Mouse (Mus musculus): ENCODE results near the gene Spata21. TPM values are rescaled to one million over a fixed set of nuclear protein-coding genes. Genes with fewer than 3 reads are reported as not detected.
"Not testable (repeated sequence)": the region's sequence is repeated elsewhere in the genome, so short reads cannot be mapped to it uniquely, and the experiment has no call there.

Gene Spata21
- polyA plus RNA-seq, 1 experiment from 2014 or later: not detected

DNA sequence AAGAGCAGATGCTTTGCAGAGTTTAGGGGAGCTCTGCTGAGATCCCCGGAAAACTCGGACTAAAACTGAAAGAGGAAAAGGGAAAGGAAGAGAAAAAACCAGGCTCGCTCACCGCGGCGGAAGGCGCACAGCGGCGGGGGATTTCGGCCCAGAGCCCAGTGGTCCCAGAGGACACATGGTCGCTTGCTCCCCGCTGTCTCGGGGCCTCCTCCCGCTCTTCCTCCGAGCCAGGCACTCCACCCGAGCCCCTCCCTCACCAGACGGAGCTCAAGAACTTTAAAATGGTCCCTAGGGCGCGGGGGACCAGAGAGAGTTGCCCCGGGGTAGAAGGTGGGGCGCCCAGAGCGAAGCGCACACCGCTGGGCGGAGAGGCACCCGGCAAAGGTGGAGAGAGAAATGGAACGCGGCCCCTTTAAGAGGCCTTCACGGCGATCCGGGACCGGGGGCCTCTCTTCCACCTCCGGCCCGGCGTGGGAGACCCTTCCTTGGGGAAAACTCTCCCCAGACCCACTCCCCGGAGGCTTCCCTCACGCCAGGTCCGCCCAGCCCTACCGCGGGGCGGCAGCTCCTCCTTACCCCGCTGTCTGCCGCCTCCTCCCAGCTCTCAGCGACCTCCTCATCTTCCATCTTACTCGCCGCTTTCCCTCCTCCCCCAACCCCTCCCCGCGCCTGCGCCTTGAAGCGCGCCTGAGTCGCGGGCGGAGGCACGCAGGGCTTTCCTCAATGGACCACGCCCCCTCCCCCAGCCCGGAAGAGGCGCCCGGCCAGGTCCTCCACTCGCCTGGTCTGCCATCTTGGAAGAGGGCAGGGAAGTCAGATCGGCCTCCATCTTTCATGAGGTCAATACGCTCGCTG is 51.2 kb downstream of the Spata21 start, which contains the start of gene Szrd1:
Gene Szrd1 (minus strand): TSS at position 660 of the 855 bp plus-strand sequence.
- H3K4me3 ChIP-seq (ENCODE audit: low read depth, low read length): peak within 1 kb of the TSS; percentile 90
- peak within 1 kb of the TSS; percentile 98 for H3K4me2 ChIP-seq (ENCODE audit: low read depth, low read length)
- H3K27ac ChIP-seq (ENCODE audit: low read length): peak within 1 kb of the TSS; percentile 89
- H3K27me3 ChIP-seq (ENCODE audit: control insufficient read depth, insufficient read depth, low read depth, low read length): no peaks in the 10 kb centered on the region
- peaks cover 37% of the 10 kb centered on the region for H3K4me1 ChIP-seq (ENCODE audit: control insufficient read depth, low read depth, low read length)
- H3K9me3 ChIP-seq (replicated peaks; ENCODE audit: control insufficient read depth, low read length): no peaks in the 10 kb centered on the region
- 0% methylated on average over 55 of the region's 63 CpGs for WGBS (ENCODE audit: insufficient replicate concordance)
- H3K36me3 ChIP-seq (ENCODE audit: control insufficient read depth, insufficient read depth): no peaks in the 10 kb centered on the region
- peak within 1 kb of the TSS; percentile 90 for H3K9ac ChIP-seq (ENCODE audit: low read depth, low read length)
- peak; percentile 95 for ATAC-seq (ENCODE audit: low read depth)

DNA sequence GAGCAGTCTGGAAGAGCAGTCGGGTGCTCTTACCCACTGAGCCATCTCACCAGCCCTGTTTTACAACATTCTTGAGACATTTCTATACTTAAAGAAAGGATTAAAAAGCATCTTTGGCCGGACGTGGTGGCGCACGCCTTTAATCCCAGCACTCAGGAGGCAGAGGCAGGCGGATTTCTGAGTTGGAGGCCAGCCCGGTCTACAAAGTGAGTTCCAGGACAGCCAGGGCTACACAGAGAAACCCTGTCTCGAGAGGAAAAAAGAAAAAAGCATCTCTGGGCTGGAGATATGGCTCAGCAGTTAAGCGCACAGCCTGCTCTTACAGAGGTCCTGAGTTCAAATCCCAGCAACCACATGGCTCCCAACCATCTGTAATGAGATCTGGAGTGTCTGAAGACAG is 52.2 kb downstream of the Spata21 start:
- not testable (repeated sequence) for ATAC-seq (ENCODE audit: low read depth); H3K36me3 ChIP-seq (ENCODE audit: control insufficient read depth, insufficient read depth); H3K27ac ChIP-seq (ENCODE audit: low read length); H3K9ac ChIP-seq (ENCODE audit: low read depth, low read length); H3K4me2 ChIP-seq (ENCODE audit: low read depth, low read length); H3K27me3 ChIP-seq (ENCODE audit: control insufficient read depth, insufficient read depth, low read depth, low read length); H3K9me3 ChIP-seq (replicated peaks; ENCODE audit: control insufficient read depth, low read length); H3K4me3 ChIP-seq (ENCODE audit: low read depth, low read length)
- WGBS (ENCODE audit: insufficient replicate concordance): 80% methylated on average over 9 of the region's 9 CpGs
- H3K4me1 ChIP-seq (ENCODE audit: control insufficient read depth, low read depth, low read length): peaks cover 34% of the 10 kb centered on the region

DNA sequence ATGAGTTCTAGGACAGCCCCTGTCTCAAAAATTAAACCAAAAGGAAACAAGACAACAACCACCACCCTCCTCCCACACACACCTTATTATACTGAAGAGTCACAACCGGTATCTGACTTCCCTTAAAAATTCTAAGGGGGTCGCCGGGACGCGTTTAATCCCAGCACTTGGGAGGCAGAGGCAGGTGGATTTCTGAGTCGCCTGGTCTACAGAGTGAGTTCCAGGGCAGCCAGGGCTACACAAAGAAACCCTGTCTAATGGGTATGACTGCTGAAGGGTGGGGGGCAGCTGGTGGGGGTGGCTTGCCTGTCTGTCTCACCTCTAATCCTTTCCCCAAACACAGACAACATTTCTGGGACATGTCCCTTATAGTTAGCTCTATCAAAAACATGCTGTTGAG is 52.8 kb downstream of the Spata21 start:
- H3K9ac ChIP-seq (ENCODE audit: low read depth, low read length): no peak overlapping the region
- ATAC-seq (ENCODE audit: low read depth): no peak
- no peak overlapping the region for H3K4me2 ChIP-seq (ENCODE audit: low read depth, low read length)
- no peak overlapping the region for H3K4me3 ChIP-seq (ENCODE audit: low read depth, low read length)
- no peaks in the 10 kb centered on the region for H3K27me3 ChIP-seq (ENCODE audit: control insufficient read depth, insufficient read depth, low read depth, low read length)
- no peaks in the 10 kb centered on the region for H3K9me3 ChIP-seq (replicated peaks; ENCODE audit: control insufficient read depth, low read length)
- H3K27ac ChIP-seq (ENCODE audit: low read length): no peak overlapping the region
- WGBS (ENCODE audit: insufficient replicate concordance): 81% methylated on average over 6 of the region's 6 CpGs
- peaks cover 30% of the 10 kb centered on the region for H3K4me1 ChIP-seq (ENCODE audit: control insufficient read depth, low read depth, low read length)
- H3K36me3 ChIP-seq (ENCODE audit: control insufficient read depth, insufficient read depth): no peaks in the 10 kb centered on the region

DNA sequence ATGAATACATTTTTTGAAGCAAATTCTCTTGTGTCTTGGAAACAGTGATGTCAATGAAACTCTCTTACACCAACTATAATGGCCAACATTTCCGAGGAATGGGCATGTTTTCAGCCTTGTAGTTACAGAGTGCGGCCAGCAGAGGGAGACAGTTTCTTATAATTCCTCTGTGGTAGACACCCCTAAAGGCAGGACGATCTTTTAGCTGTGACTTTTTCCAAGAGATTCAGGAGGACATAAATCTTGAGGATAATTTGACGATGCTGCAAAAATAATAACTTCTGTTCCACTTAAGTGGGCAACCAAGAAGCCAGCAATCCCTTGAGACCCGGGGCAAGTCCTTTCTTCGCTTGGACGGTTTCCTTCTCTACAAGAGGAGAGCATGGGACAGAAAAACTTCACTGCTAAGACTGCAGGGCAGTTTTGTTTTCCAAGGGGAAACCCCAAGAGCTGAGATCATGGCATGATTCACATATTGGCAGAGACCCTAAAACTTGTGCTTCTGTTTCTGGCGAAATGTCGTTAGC is 54.2 kb downstream of the Spata21 start:
- WGBS (ENCODE audit: insufficient replicate concordance): 30% methylated on average over 9 of the region's 9 CpGs
- Histone ChIP-seq H3K4me3 (ENCODE audit: low read depth, low read length) (no peak overlapping the region), H3K36me3 (ENCODE audit: control insufficient read depth, insufficient read depth) (no peaks in the 10 kb centered on the region), H3K4me1 (ENCODE audit: control insufficient read depth, low read depth, low read length) (peaks cover 26% of the 10 kb centered on the region), H3K27me3 (ENCODE audit: control insufficient read depth, insufficient read depth, low read depth, low read length) (no peaks in the 10 kb centered on the region), H3K4me2 (ENCODE audit: low read depth, low read length) (peak overlapping the region; percentile 30), H3K9me3 (replicated peaks; ENCODE audit: control insufficient read depth, low read length) (no peaks in the 10 kb centered on the region), H3K27ac (ENCODE audit: low read length) (no peak overlapping the region), H3K9ac (ENCODE audit: low read depth, low read length) (no peak overlapping the region)
- ATAC-seq (ENCODE audit: low read depth): no peak

DNA sequence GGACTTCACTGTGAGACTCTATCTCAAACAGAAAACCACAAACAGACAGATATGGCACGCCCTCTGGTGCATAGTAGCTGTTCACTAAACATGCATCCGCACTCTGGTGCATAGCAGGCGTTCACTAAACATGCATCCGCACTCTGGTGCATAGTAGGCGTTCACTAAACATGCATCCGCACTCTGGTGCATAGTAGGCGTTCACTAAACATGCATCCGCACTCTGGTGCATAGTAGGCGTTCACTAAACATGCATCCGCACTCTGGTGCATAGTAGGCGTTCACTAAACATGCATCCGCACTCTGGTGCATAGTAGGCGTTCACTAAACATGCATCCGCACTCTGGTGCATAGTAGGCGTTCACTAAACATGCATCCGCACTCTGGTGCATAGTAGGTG is 57.0 kb downstream of the Spata21 start:
- not testable (repeated sequence) for H3K9me3 ChIP-seq (replicated peaks; ENCODE audit: control insufficient read depth, low read length); H3K4me3 ChIP-seq (ENCODE audit: low read depth, low read length); H3K27ac ChIP-seq (ENCODE audit: low read length); H3K36me3 ChIP-seq (ENCODE audit: control insufficient read depth, insufficient read depth); H3K4me2 ChIP-seq (ENCODE audit: low read depth, low read length); H3K27me3 ChIP-seq (ENCODE audit: control insufficient read depth, insufficient read depth, low read depth, low read length); H3K9ac ChIP-seq (ENCODE audit: low read depth, low read length); ATAC-seq (ENCODE audit: low read depth)
- H3K4me1 ChIP-seq (ENCODE audit: control insufficient read depth, low read depth, low read length): peaks cover 26% of the 10 kb centered on the region
- 62% methylated on average over 10 of the region's 16 CpGs for WGBS (ENCODE audit: insufficient replicate concordance)

DNA sequence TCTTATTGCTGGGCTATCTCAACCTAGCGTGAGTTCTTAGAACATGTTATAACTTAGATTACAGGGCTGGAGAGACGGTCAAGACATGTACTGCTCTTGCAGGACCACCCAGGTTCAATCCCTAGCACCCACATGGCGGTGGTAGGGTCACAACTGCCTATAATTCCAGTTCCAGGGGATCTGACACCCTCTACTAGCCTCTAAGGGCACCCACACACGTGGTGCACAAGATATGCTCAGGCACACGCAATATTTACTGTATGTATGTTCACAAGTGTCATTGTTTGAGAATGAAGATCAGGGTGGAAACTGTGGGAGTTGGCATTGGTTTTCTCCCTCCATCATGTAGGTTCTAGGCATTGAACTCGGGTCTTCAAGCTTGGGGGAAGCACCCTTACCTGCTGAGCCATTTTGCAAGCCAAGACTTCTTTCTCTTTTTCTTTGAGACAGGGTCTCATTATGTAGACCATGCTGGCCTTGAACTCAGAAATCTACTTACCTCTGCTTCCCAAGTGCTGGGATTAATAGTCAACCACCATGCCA is 58.4 kb downstream of the Spata21 start:
- WGBS (ENCODE audit: insufficient replicate concordance): 78% methylated on average over 6 of the region's 6 CpGs
- Histone ChIP-seq H3K27ac (ENCODE audit: low read length) (peak overlapping the region; percentile 91; the same call in 1 of the 2 replicates), H3K4me2 (ENCODE audit: low read depth, low read length) (peak overlapping the region; percentile 89; the same call in 1 of the 2 replicates), H3K27me3 (ENCODE audit: control insufficient read depth, insufficient read depth, low read depth, low read length) (no peaks in the 10 kb centered on the region), H3K36me3 (ENCODE audit: control insufficient read depth, insufficient read depth) (no peaks in the 10 kb centered on the region), H3K9me3 (replicated peaks; ENCODE audit: control insufficient read depth, low read length) (no peaks in the 10 kb centered on the region), H3K9ac (ENCODE audit: low read depth, low read length) (no peak overlapping the region), H3K4me3 (ENCODE audit: low read depth, low read length) (no peak overlapping the region), H3K4me1 (ENCODE audit: control insufficient read depth, low read depth, low read length) (peaks cover 29% of the 10 kb centered on the region)
- no peak for ATAC-seq (ENCODE audit: low read depth)

DNA sequence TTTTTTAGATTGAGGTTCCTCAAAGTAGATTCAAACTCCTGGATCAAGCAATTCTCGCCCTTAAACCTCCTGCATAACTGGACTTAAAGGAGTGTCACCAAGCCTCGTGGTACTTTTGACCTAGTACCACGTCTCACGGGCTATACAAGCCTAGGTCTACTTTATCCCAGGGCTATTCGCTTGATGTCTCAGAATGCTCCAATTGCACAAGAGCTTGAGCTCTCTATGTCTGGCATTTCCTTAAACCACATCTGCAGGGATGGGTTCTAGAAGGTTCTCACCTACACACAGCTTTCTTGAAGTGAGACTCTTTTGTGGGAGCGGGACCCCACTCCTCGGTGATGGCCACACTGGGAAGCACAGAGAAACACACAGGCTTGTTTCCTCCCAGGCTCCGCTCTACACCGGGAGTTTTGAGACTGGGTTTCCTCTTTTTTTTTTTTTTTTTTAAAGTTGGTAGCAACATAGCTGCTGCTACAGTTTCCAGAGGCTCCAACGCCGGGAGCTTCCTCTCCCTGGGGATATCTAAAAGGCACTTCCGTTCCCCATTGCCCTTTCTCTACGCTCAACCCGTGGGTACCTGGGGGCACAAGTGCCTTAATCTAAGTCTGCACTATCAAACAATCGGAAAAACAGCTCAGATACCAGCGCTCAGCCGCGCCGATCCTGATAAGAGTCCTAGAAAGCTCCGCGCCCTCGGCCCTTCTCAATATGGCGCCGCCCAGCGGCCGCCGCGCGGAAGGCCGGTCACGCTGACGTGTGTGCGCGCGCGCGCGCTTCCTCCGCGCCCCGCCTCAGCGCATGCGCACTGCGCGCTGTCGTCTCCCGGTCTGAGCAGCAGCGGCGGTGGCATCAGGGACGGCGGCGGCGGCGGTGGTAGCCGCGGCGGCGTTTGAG is 59.2 kb downstream of the Spata21 start, which contains the start of gene Fbxo42:
Gene Fbxo42 (plus strand): TSS at position 802 of the 897 bp plus-strand sequence.
- Histone ChIP-seq H3K9ac (ENCODE audit: low read depth, low read length) (peak within 1 kb of the TSS; percentile 100), H3K36me3 (ENCODE audit: control insufficient read depth, insufficient read depth) (no peaks in the 10 kb centered on the region), H3K9me3 (replicated peaks; ENCODE audit: control insufficient read depth, low read length) (no peaks in the 10 kb centered on the region), H3K27me3 (ENCODE audit: control insufficient read depth, insufficient read depth, low read depth, low read length) (no peaks in the 10 kb centered on the region), H3K4me1 (ENCODE audit: control insufficient read depth, low read depth, low read length) (peaks cover 31% of the 10 kb centered on the region), H3K4me2 (ENCODE audit: low read depth, low read length) (peak within 1 kb of the TSS; percentile 89), H3K27ac (ENCODE audit: low read length) (peak within 1 kb of the TSS; percentile 91), H3K4me3 (ENCODE audit: low read depth, low read length) (peak within 1 kb of the TSS; percentile 100)
- 5% methylated on average over 56 of the region's 58 CpGs for WGBS (ENCODE audit: insufficient replicate concordance)
- ATAC-seq (ENCODE audit: low read depth): peak; percentile 93

DNA sequence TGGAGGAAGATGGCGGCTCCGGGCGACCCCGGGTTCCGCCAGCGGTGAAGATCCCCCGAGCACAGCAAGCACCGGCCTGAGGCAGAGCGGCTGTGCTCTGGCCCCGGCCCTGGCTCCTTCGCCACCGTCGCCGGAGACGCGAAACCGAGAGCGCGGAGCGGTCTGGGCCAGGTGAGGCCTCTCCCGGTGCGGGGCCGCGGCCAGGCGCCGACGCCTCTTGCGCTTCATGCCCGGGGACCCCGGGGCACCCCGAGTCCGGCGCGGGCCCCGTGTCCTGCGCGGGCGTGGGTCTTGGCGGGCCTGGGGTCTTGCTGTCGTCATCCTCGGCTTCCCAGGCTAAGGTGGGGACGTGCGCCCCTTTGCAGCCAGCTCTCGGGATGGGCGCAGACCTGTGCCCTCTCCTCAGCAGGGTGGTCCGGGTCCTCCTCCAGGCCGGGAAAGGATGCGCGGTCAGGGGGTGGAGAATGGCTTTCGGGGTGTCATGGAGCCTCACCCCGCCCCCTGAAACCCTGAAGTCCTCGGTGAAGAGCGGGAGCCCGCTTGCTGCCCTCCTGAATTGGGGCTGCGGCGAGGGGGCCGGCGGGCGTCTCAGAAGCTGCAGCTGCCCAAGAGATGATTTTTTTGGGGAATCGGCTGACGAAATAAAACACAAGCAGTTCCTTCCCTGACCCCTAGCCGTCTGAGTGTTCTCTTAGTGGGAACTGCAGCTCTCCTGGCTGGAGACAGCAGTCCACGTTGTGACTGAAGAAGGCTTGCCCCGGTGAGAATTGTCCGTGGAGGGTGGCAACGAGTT is 60.1 kb downstream of the Spata21 start:
- H3K4me2 ChIP-seq (ENCODE audit: low read depth, low read length): peak overlapping the region; percentile 86
- WGBS (ENCODE audit: insufficient replicate concordance): under 1% methylated on average over 66 of the region's 66 CpGs
- H3K36me3 ChIP-seq (ENCODE audit: control insufficient read depth, insufficient read depth): no peaks in the 10 kb centered on the region
- ATAC-seq (ENCODE audit: low read depth): peak; percentile 69
- peak overlapping the region; percentile 100 for H3K9ac ChIP-seq (ENCODE audit: low read depth, low read length)
- no peaks in the 10 kb centered on the region for H3K9me3 ChIP-seq (replicated peaks; ENCODE audit: control insufficient read depth, low read length)
- peak overlapping the region; percentile 100 for H3K4me3 ChIP-seq (ENCODE audit: low read depth, low read length)
- H3K4me1 ChIP-seq (ENCODE audit: control insufficient read depth, low read depth, low read length): peaks cover 31% of the 10 kb centered on the region
- no peaks in the 10 kb centered on the region for H3K27me3 ChIP-seq (ENCODE audit: control insufficient read depth, insufficient read depth, low read depth, low read length)
- peak overlapping the region; percentile 91 for H3K27ac ChIP-seq (ENCODE audit: low read length)
